Mouse (Mus musculus) ES-Bruce4 (cell line): ENCODE results near the gene Fcamr. TPM values are rescaled to one million over a fixed set of nuclear protein-coding genes. Genes with fewer than 3 reads are reported as not detected.

Source experiments
- H3K27ac ChIP-seq: 2 replicates; pipeline ENCODE4 v1.5.1; 2012; ENCODE audit warnings: low read length, inconsistent platforms; ENCODE audit not compliant: insufficient read depth
- H3K27me3 ChIP-seq: 2 replicates; pipeline ENCODE4 v1.6.1; 2012; ENCODE audit warnings: mild to moderate bottlenecking, low read length, inconsistent platforms; ENCODE audit not compliant: control insufficient read depth, poor library complexity, insufficient read depth, severe bottlenecking
- H3K36me3 ChIP-seq: 2 replicates; pipeline ENCODE4 v1.6.1; 2012; ENCODE audit warnings: inconsistent platforms, mild to moderate bottlenecking, low read length, moderate library complexity; ENCODE audit not compliant: control insufficient read depth, poor library complexity, insufficient read depth, severe bottlenecking
- H3K4me1 ChIP-seq: one replicate; pipeline ENCODE4 v1.8.1; 2011; ENCODE audit warnings: low read length; ENCODE audit not compliant: control insufficient read depth, insufficient read depth
- H3K4me3 ChIP-seq: 2 replicates; pipeline ENCODE4 v1.5.1; 2011; ENCODE audit warnings: low read depth, mild to moderate bottlenecking, low read length
- H3K9ac ChIP-seq: 2 replicates; pipeline ENCODE4 v1.6.1; 2012; ENCODE audit warnings: low read depth, mild to moderate bottlenecking, inconsistent platforms; ENCODE audit not compliant: poor library complexity, severe bottlenecking
- H3K9me3 ChIP-seq: replicated peaks from 2 replicates; pipeline ENCODE4 v1.6.1; 2012; ENCODE audit warnings: mild to moderate bottlenecking, low read length, inconsistent platforms; ENCODE audit not compliant: control insufficient read depth, poor library complexity, insufficient read depth, severe bottlenecking
- CTCF ChIP-seq: IDR thresholded peaks from one replicate; pipeline ENCODE4 v1.8.1; 2011; ENCODE audit warnings: low read depth, low read length
- EP300 ChIP-seq: IDR thresholded peaks from 2 replicates; pipeline ENCODE4 v1.6.1; 2011; ENCODE audit warnings: low read depth, low read length; ENCODE audit not compliant: insufficient read depth
- POLR2A ChIP-seq: IDR thresholded peaks from one replicate; pipeline ENCODE4 v1.8.1; 2011; ENCODE audit warnings: low read length; ENCODE audit not compliant: insufficient read depth
- polyA plus RNA-seq: library from polyadenylated mRNA; stranded (reverse); fragments of >200 nt; gene quantifications from 2 replicates; pipeline ENCODE4 v1.2.4, GENCODE M21; 2011; ENCODE audit warnings: low read depth; ENCODE audit not compliant: missing spikeins, insufficient read depth, insufficient read length

The Fcamr gene
- polyA plus RNA-seq, 1 experiment = not detected

DNA sequence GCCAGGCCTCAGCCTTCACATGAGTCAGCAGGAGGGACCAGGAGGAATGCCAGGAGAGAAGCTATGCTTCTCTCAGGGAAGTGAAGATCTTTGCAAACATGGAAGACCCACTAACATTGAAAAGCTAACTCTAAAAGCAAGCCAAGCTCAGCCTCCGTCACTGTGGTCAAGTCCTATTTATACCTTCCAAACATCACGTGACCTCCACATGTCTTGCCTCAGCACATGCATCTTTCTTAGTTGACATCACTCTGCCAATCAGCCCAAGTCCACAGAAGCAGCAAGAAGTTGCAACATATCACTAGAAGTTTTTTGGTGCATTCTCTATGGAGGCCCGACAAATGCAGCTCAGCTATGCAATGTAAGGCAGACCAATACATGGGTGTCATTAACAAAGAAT lies 20.8 kb upstream of the Fcamr start:
- Histone ChIP-seq H3K9me3 (no peaks in the 10 kb centered on the region), H3K9ac (no peak overlapping the region), H3K27ac (no peak overlapping the region), H3K4me3 (no peak overlapping the region), H3K4me1 (peaks cover 1% of the 10 kb centered on the region), H3K36me3 (no peaks in the 10 kb centered on the region), H3K27me3 (no peaks in the 10 kb centered on the region)
- TF ChIP-seq EP300 (no peak), CTCF (no peak), POLR2A (no peak)

DNA sequence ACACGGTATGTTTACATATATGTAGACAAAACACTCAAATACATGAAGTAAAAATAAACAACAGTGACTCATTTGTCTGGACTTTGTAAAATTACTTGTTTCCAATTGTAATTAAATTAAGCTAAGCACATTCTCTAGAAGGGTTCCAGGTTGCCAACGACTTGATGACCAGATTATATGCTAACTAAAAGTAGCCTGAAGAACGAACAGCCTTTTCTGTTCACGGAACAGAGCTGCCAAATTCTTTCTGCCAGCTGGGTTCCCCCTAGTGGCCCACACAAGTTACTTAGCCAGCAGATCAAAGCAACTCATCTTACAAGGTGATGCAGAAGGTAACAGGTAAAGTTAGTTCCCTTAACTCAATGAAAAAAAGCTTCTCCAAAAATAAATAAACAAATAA lies 16.6 kb upstream of the Fcamr start:
- TF ChIP-seq CTCF (peak; percentile 11), EP300 (no peak), POLR2A (no peak)
- Histone ChIP-seq H3K4me3 (no peak overlapping the region), H3K9me3 (no peaks in the 10 kb centered on the region), H3K36me3 (no peaks in the 10 kb centered on the region), H3K27ac (no peak overlapping the region), H3K4me1 (peaks cover under 1% of the 10 kb centered on the region), H3K9ac (no peak overlapping the region), H3K27me3 (no peaks in the 10 kb centered on the region)

DNA sequence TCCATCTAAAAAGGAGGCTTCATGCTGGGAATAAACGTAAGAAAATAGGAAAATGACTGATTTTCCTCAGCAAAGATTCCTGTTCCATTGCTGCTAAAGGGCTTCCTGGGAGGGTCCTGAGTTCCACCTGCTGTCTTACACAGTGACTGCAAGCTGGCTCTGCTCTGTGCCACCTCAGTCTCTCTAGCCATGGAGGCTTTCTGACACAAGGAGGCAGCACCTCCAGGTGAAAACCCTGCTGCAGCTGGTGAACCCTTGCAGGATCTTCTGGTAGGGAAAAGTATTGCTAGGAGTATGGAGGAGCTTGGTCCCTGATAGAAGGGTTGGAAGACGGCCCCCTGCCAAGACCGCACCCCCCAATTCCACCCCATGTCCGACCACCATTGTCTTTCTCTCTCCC lies 13.7 kb upstream of the Fcamr start:
- H3K9ac ChIP-seq = no peak overlapping the region
- TF ChIP-seq CTCF = peak; percentile 60
- TF ChIP-seq EP300 = no peak
- H3K27ac ChIP-seq = no peak overlapping the region
- H3K36me3 ChIP-seq = no peaks in the 10 kb centered on the region
- H3K27me3 ChIP-seq = no peaks in the 10 kb centered on the region
- no peaks in the 10 kb centered on the region for H3K9me3 ChIP-seq
- no peaks in the 10 kb centered on the region for H3K4me1 ChIP-seq
- no peak overlapping the region for H3K4me3 ChIP-seq

DNA sequence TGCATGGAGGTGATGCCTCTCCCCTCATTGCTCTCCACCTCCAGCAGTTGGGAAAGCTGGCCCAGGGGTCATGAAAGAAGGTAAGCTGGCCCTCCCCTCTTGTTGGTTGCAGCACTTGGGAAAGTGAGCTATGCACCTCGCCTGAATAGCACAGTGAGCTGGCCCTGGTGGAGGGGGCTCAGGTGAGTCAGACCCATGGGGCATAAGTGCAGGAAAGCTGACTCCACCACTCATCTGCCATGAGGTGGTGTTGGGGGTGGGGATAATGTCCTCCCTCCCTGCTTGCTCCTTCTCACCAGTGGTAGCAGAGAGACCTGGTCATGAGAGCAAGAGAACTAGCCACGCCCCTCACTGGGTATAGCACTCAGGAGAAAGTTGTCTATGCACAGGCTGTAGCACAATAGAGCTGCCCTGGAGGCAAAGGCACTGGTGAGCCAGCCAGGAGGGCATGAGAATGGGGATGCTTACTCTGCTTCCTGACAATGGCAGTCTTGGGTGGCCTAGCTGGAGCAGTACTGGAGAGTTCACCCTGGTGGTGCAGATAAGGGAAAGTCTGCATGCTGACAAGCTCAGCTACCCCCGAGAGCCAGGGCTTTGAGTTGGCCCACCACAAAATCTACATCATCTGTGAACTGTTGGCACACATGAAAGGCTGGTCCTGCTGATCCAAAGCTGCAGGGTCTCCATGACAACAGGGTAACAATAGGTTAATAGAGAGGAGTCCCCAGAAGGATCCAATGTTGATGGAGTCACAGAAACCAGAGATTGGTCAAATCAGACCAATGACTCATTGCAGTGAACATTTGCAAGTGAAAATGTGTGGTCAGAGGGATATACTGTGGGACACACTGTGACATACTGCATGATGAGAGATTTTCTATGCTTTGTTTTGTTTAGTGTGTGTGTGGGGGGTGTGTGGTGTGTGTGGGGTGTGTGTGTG lies 10.9 kb upstream of the Fcamr start:
- Histone ChIP-seq H3K9ac (no peak overlapping the region), H3K4me1 (no peaks in the 10 kb centered on the region), H3K9me3 (no peaks in the 10 kb centered on the region), H3K4me3 (no peak overlapping the region), H3K36me3 (no peaks in the 10 kb centered on the region), H3K27me3 (no peaks in the 10 kb centered on the region), H3K27ac (no peak overlapping the region)
- TF ChIP-seq EP300 (no peak), CTCF (no peak), POLR2A (no peak)

DNA sequence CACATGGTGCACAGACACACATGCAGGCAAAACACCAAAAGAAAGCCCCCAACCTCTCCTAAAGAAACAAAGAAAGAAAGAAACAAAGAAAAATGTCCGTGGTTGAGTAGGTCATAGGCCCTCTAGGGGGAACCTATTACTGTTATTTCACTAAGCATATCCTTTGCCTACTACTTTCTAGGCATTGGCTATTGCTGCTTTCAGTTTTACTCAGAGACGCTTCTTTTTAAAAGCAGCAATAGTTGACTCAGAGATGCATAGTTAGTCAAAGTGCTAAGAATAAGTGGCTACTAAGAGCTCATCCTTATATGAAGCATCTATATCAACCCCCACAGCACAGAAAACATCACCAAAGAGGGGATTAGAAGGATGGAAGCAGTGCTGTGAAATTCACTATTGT lies 5.4 kb upstream of the Fcamr start:
- Histone ChIP-seq H3K4me1 (no peaks in the 10 kb centered on the region), H3K9me3 (no peaks in the 10 kb centered on the region), H3K9ac (no peak overlapping the region), H3K27me3 (no peaks in the 10 kb centered on the region), H3K4me3 (no peak overlapping the region), H3K36me3 (no peaks in the 10 kb centered on the region), H3K27ac (no peak overlapping the region)
- TF ChIP-seq CTCF = no peak
- no peak for TF ChIP-seq POLR2A
- TF ChIP-seq EP300 = no peak

DNA sequence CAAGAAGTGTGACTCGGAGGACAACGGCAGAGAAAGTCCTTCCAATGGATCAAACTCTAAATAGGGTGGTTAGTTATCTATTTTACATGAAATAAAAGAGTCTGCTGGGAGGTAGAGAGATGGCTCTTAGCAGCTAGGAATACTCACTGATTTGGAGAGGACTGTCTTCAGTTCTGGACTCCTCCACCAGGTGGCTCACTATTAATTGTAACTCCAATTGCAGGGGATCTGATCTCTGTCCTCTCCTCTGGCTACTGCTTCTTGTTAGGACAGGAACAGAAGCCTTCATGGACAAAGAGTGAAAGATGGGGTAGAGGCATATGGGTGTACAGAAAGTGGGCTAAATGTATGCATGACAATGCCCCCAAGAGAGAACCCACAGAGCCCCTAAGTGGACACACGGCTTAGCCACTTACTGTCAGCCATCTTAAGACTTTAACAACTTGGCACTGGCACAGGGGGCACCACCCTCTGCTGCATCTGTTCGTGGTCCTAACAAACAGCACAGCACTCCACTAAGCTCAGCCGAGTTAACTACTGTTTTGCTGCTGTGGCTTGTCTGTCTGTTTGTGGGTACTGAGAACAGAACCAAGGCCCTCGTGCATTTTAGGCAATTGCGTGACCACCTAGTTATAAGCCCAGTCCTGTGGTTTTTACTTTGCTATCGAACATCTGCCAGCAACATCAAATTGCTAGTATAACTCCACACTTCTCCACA lies 3.6 kb upstream of the Fcamr start:
- H3K4me3 ChIP-seq = no peak overlapping the region
- H3K9ac ChIP-seq = no peak overlapping the region
- no peaks in the 10 kb centered on the region for H3K36me3 ChIP-seq
- no peaks in the 10 kb centered on the region for H3K27me3 ChIP-seq
- H3K9me3 ChIP-seq = no peaks in the 10 kb centered on the region
- H3K4me1 ChIP-seq = no peaks in the 10 kb centered on the region
- no peak for TF ChIP-seq EP300
- no peak for TF ChIP-seq CTCF
- TF ChIP-seq POLR2A = no peak
- no peak overlapping the region for H3K27ac ChIP-seq
